Mouse (Mus musculus) hematopoietic stem cell, adult 5-6 weeks (primary cell): ENCODE data around the gene Fbxw26. TPM values are rescaled to one million over a fixed set of nuclear protein-coding genes. Genes with fewer than 3 reads are reported as not detected.
"Not testable (repeated sequence)": the region's sequence is repeated elsewhere in the genome, so short reads cannot be mapped to it uniquely, and the experiment has no call there.

Source experiments
- ATAC-seq, 2 experiments: fragments of 125-278 bp in 1 of 2; replicated peaks in 1 of 2; 2 replicates each; pipeline ENCODE4 v1.8.0; 2016 to 2017; ENCODE audit warnings: inconsistent platforms in 2 of 2, mild to moderate bottlenecking in 2 of 2, moderate number of reproducible peaks in 2 of 2, low read depth in 1 of 2, moderate TSS enrichment in 1 of 2; ENCODE audit not compliant: low FRiP score in 2 of 2, poor library complexity in 2 of 2, severe bottlenecking in 2 of 2, insufficient read depth in 1 of 2, low TSS enrichment in 1 of 2
- total RNA-seq: library from RNA; stranded (forward); fragments of 172-1452, 232-1000 nt; gene quantifications from 2 replicates; pipeline ENCODE4 v1.2.3, GENCODE M21; 2017

The Fbxw26 gene
- not detected in 2 replicates for total RNA-seq

DNA sequence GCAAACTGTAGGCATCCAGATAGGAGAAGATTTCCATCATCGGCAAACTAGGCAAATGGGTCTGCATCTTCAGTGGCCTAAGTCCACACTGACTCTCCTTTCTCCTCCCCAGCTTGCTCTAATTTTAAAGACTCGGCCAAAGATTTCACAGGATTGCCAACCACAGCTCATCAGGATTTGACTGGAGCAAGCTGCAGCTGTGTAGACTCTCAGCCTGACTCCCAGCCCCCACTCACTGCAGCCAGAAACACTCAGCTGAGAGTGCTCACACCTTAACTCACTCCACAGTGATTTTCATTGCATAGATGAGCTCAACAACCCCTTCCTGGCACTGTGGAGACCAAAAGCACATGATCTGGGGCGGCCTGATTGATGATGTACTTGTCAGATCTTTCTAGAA is at the start of gene Fbxw26:
TSS of gene Fbxw26 (minus strand) at position 101 of the 400 bp plus-strand sequence.
- not testable (repeated sequence) for ATAC-seq

DNA sequence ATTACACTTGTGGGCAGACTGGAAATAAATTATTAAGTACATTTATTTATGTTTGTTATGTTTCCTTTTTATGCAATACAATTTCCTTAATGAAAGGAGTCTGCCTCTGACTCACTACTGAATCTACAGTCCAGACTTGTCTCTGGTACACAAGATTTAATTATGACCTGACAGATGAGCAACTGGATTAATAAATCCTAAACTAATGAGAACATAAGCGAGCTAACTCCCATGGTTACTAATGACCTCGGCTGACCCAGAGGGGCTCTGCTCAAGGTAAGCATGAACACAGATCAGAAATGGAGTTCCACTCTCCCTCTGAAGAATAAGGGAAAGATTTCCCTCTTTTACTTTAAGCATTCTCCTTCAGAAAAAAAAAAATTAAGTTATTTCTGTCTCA is 49.3 kb upstream of the Fbxw26 start:
- ATAC-seq = no peak

DNA sequence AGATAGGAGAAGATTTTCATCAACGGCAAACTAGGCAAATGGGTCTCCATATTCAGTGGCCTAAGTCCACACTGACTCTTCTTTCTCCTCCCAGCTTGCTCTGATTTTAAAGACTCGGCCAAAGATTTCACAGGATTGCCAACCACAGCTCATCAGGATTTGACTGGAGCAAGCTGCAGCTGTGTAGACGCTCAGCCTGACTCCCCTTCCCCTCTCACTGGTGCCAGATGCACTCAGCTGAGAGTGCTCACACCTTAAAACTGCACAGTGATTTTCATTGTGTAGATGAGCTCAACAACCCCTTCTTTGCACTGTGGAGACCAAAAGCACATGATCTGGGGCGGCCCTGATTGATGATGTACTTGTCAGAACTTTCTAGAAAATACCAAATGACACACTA is 44.7 kb upstream of the Fbxw26 start, which contains the start of gene Fbxw27:
TSS of gene Fbxw27 (minus strand) at position 101 of the 400 bp plus-strand sequence.
- ATAC-seq = not testable (repeated sequence)

DNA sequence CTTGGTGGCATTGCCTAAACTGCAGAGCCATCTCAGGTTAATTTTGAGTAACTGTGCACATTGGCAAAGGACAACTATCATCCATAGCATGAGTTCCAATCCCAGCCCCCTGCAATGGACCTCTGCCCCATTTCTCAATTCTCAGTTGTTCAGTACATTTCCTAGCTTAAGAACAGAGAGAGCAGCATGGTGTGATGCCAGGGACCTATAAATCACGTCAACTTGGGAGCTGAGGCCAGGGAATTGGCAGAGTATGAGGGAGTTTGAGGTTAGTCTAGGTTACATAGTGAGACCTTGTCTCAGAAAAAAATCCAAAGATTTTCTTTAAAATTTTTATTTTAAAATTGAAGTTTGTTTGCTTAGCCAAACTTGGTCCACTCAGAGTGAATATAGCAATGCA is 21.0 kb upstream of the Fbxw26 start:
- ATAC-seq = not testable (repeated sequence)

DNA sequence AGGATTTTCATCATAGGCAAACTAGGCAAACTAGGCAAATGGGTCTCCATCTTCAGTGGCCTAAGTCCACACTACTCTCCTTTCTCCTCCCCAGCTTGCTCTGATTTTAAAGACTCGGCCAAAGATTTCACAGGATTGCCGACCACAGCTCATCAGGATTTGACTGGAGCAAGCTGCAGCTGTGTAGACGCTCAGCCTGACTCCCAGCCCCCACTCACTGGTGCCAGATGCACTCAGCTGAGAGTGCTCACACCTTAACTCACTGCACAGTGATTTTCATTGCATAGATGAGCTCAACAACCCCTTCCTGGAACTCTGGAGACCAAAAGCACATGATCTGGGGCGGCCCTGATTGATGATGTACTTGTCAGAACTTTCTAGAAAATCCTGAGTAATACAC is 43.3 kb downstream of the Fbxw26 start, which contains the start of gene Fbxw18:
TSS of gene Fbxw18 (minus strand) at position 101 of the 400 bp plus-strand sequence.
- ATAC-seq = not testable (repeated sequence)

DNA sequence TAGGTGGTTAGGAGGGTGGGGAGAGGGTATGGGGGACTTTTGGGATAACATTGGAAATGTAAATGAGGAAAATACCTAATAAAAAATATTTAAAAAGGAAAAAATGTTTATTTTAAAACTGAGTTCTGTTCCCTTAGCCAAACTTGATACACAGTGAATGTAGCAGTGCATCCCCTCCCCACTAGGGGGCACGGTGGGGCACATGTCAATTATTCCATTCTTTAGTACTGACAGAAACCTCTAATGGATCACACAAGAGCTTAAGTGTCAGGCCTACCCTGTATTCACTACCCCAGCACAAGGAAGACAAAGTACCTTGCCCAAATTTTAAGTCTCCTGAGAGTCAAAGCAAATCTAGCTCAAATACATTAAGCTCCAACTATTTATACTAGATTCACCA is 60.6 kb downstream of the Fbxw26 start:
- ATAC-seq = peak in 1 of 2 experiments; percentile 42; a peak in 1 of 4 replicates

Other genes with a start within 250 kb of the Fbxw26 start
- gene Fbxw15, start 177.8 kb downstream of the Fbxw26 start, total RNA-seq = not detected in 2 replicates
- gene Fbxw24, start 120.0 kb downstream of the Fbxw26 start, total RNA-seq = not detected in 2 replicates
- gene Fbxw25, start 81.4 kb downstream of the Fbxw26 start, total RNA-seq = not detected in 2 replicates
- gene Fbxw18, start 43.4 kb downstream of the Fbxw26 start, total RNA-seq = not detected in 2 replicates
- not detected in 2 replicates for gene Fbxw27, start 44.6 kb upstream of the Fbxw26 start, total RNA-seq
- not detected in 2 replicates for gene Spink8, start 66.2 kb upstream of the Fbxw26 start, total RNA-seq
- 23.3 and 34.3 TPM in 2 replicates for gene Nme6, start 86.7 kb upstream of the Fbxw26 start, total RNA-seq
- 230 and 773 TPM in 2 replicates for gene Camp, start 103.5 kb upstream of the Fbxw26 start, total RNA-seq
- gene Cdc25a, start 129.5 kb upstream of the Fbxw26 start, total RNA-seq = 37.5 and 42.5 TPM in 2 replicates
- 21.2 and 35.4 TPM in 2 replicates for gene Map4, start 185.4 kb upstream of the Fbxw26 start, total RNA-seq